Comparison of ENCODE assay signal across 13 mouse cellular contexts in genomic region chr4:125219209-125219608, GRCm38 (mm10).
"Had no signal": no experiment of that assay in that cellular context is flagged by ENCODE, and none has a peak within 500 bp of the region (broad histone marks: within the 10 kb centered on the region; RNA-seq: fewer than 3 reads in every experiment).

No protein-coding gene starts in this region.

- H3K4me1 ChIP-seq: liver, embryonic 13.5 days had no signal

- H3K27me3 ChIP-seq: liver, embryonic 13.5 days had no signal

- H3K27ac ChIP-seq: liver, embryonic 13.5 days; stomach, postnatal 0 days had no signal

- H3K36me3 ChIP-seq: liver, embryonic 13.5 days had no signal

- H3K4me3 ChIP-seq: liver, embryonic 13.5 days had no signal

- DNase-seq: kidney, adult 18-20 months; kidney, adult 9 months; kidney, postnatal 14 days; kidney, postnatal 4 days; liver, embryonic 13.5 days; lung, adult 2 months; lung, postnatal 14 days; lung, postnatal 4 days; midbrain, embryonic 14.5 days; thymus, adult 2 months; thymus, postnatal 14 days; thymus, postnatal 4 days had no signal
